Mouse (Mus musculus): ENCODE measurements at regions not wholly inside any gene's neighbourhood (a gene's known extent, or its start where the extent isn't known, plus 50 kb on each side); places are given as distances from the start of the nearest gene placed in this dataset.
"Not testable (repeated sequence)": the region's sequence is repeated elsewhere in the genome, so short reads cannot be mapped to it uniquely, and the experiment has no call there.

DNA sequence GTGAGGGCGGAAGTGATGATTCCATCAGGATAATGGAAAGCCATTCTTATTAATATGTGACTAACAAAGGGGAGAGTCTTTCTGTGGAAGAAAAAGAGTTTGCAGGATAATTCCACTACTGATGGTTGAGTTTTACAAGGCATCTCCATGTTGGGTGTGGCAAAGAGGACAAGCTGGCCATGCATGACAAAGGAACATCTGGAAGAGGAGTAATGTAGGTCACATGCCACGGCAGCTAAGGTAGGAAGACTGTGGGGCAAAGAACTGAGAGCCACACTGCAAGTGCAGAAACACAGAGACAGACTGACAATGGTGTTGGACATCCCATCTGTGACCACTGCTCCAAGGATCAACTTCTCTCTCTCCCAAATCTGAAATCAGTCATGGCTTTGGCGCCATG lies 196.4 kb upstream of the Gdi2 start:
- DNase-seq (ENCODE audit: low read depth, low spot score), result no peak

GRCm38 (mm10) chr13:3343611-3344010 lies 194.3 kb upstream of the Gdi2 start:
- DNase-seq (ENCODE audit: low read depth, low spot score), result no peak

- not testable (repeated sequence) for DNase-seq (ENCODE audit: low read depth, low spot score)
Measured at GRCm38 (mm10) chr13:3354912-3355311, 183.0 kb upstream of the Gdi2 start.

DNA sequence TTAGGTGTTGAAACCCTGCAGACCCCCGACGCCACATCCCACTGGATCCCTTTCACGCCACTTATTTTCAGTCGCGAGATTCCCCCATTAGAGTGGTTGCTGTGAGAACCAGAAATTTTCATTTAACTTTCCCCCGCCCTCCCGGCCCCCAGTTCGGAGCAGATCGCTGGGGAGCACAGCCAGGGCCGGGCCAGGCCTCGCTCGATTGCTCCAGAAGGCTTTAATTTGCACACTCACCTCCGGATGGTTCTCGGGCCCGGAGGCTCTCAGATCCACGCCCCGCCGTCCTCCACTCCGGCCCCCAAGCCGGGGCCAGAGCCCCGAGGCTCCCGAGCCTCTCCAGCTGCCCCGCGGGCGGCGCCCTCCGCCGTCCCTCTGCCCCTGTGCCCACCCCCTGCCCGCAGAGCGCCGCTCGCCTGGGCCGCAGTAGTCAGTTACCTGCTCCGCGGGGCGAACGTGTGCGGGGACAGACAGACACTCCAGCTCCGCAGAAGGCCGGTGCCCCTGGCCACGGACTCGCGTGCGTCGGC lies 179.7 kb upstream of the Gdi2 start:
- no peak for DNase-seq (ENCODE audit: low read depth, low spot score)

DNA sequence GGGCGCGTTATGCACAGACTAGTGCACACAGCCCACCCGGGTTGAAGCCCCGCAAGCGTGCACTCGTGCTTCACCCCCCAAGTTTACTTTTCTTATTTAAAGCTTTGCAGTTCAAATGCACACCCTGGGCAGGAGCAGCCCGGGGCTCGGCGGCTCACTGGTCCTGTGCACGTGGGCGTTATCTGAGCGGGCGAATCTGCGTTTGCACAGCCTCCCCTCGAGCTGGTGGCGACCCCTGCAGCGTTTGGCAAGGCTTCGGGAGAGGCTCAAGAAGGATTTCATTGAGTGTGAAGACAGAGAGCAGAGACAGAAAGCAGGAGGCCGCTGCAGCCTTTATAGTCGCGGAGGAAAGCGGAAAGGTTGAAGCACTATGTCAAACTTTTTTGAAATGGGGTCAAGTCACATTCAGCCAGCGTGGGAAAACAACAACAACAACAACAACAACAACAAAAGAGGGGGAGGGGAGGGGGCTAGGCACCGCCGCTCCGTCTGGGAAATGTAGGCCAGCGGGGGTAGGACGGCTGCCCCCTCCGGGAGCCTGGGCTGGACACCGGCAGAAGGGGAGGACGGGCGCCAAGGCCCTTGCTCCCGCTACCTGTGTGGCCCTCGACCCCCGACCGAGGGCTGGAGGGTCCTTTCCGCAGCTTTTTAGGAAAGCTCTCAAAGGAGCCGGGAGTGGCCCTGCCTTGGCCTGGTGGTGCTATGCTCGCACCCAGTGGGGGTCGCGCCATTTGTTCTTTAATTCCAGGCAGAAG lies 178.7 kb upstream of the Gdi2 start:
- DNase-seq (ENCODE audit: low read depth, low spot score), result no peak

- not testable (repeated sequence) for DNase-seq (ENCODE audit: low read depth, low spot score)
Measured at GRCm38 (mm10) chr13:3359751-3360260, 178.1 kb upstream of the Gdi2 start.

- no peak for DNase-seq (ENCODE audit: low read depth, low spot score)
Measured at GRCm38 (mm10) chr13:3360503-3361490, 177.1 kb upstream of the Gdi2 start.

DNA sequence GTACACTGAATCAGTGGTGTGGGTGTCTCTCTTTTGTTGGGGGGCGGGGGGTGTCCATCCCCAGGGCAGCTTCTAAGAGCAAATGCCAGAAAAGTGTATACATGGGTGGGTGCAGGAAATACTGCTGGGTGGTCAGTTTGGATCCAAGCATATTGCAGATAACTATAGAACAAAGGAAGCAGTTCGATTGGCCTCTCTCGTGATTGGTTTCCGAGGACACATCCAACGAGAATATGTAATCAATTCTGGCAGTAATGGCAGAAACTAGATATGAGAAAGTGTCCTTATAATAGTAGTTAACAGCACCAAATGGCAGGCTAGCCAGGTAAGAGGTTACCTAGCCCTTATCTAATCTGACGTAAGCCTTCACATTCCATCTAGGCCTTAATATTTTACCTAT lies 165.2 kb upstream of the Gdi2 start:
- peak; percentile 24 for DNase-seq (ENCODE audit: low read depth, low spot score)

DNA sequence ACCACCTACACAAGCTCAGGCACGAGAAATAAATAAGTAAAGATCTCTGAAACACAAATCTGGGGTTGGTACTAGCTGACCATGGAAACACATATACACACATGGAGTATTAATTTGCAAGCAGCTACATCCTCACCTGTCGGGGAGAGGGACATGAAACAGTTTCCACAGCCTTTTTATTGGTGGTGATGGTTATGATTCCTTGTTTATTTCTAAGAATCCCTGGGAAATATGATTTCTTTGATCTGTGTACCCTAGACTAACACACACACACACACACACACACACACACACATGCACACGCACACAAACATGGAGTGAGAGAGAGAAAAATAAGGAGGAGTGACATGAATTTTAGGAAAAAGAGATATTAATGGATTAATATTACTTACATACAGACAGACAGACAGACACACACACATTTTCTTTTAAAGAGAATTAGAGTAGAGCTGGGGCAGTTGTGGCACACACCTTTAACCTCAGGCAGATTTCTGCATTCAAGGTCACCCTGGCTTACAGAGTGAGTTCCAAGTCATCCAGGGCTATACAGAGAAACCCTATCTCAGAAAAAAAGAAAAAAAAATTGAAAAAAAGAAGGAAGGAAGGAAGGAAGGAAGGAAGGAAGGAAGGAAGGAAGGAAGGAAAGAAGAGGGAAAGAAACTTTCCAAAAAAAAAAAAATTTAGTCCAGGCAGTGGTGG lies 164.2 kb upstream of the Gdi2 start:
- peak; percentile 64 for DNase-seq (ENCODE audit: low read depth, low spot score)

GRCm38 (mm10) chr13:3374796-3375195 lies 163.1 kb upstream of the Gdi2 start:
- DNase-seq (ENCODE audit: low read depth, low spot score), result peak; percentile 12

- DNase-seq (ENCODE audit: low read depth, low spot score), result not testable (repeated sequence)
Measured at GRCm38 (mm10) chr13:3377801-3378200, 160.1 kb upstream of the Gdi2 start.

GRCm38 (mm10) chr13:3405783-3406182 lies 132.1 kb upstream of the Gdi2 start:
- not testable (repeated sequence) for DNase-seq (ENCODE audit: low read depth, low spot score)

- peak; percentile 66 for DNase-seq (ENCODE audit: low read depth, low spot score)
Measured at GRCm38 (mm10) chr13:3406236-3407017, 131.4 kb upstream of the Gdi2 start.

GRCm38 (mm10) chr13:3410281-3410680 lies 127.6 kb upstream of the Gdi2 start:
- DNase-seq (ENCODE audit: low read depth, low spot score), result not testable (repeated sequence)

- no peak for DNase-seq (ENCODE audit: low read depth, low spot score)
Measured at GRCm38 (mm10) chr13:3417026-3417425, 120.8 kb upstream of the Gdi2 start.

DNA sequence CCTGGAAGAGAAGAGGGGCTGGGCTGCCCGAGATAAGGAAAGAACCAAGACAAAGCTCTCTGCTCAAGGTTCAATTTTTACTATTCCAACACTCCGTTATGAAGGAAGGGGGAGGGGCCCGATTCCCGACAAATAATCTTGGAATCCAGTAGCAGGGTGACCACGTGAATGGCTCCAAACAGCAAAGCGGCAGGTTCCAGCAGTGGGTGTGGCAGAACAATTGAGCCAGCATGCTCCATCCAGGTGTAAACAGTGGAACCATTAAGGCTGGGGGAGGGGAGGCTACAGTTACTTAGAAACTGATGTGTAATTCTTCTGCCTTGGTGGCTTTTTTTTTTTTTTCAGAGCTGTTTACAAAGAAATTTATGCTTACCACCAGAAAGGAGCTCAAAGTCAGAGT lies 82.5 kb upstream of the Gdi2 start:
- not testable (repeated sequence) for DNase-seq (ENCODE audit: low read depth, low spot score)

DNA sequence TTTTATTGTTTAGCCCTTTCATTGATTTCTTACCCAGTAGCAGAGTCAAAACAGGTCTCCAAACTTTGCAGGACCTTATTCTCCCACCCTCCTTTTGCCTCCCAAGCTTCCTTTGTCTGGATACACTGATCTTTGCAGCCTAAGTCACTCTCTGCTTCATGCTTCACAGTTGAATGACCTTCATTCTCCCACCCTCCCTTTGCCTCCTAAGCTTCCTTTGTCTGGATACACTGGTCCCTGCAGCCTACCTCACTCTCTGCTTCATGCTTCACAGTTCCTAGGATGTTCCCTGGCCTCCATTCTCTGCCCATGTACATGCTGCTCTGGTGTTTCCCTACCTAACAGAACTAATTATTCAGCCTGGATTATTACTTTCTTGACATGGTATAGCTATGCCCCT lies 61.0 kb upstream of the Gdi2 start:
- DNase-seq (ENCODE audit: low read depth, low spot score), result no peak

GRCm38 (mm10) chr13:3477997-3478728 lies 59.7 kb upstream of the Gdi2 start:
- no peak for DNase-seq (ENCODE audit: low read depth, low spot score)

Measured in c-Kit-negative CD71-positive TER-119-positive erythroid progenitor cells, embryonic 14.5 days (primary cell).